Mouse (Mus musculus): Measurements from ENCODE around the gene Rbm19.

DNA sequence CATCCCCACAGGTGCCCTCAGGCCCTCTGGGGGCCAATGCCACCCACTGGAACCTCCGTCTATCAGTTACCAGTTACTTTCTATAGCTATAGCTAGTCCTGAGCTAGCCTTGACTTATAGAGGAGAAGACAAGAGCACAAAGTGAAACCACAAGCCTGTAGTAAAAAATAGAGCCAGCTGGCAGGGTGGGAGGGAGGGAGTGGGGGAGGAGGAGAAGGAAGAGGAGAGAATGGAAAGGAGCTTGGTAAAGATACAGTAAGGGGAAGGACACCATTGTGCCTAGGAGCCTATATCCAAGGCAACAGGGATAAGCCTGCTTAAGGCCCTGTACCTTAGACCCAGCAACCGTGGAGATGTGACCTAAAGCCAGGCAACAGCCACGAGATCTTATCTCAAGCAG is 40.9 kb downstream of the Rbm19 start:
- TF ChIP-seq CTCF (IDR thresholded peaks at IDR 0.05; ENCODE audit: low read depth, low read length) (no peak), POLR2A (IDR thresholded peaks at IDR 0.05; ENCODE audit: extremely low read depth, insufficient read depth, low read length) (no peak)
